Mouse (Mus musculus) heart, adult 2 months (tissue): Measurements from ENCODE around the gene Cdcp2. TPM values are rescaled to one million over a fixed set of nuclear protein-coding genes. Genes with fewer than 3 reads are reported as not detected.
A peak's percentile ranks its signal among the peaks of the same experiment; 100 is the strongest.

Experiments used
- DNase-seq, 2 experiments: peaks; one replicate each; pipeline ENCODE4 v3.0.0; 2021
- H3K27ac ChIP-seq: fragments of 200-600 bp; 2 replicates; pipeline ENCODE4 v1.8.1; 2022
- H3K27me3 ChIP-seq: fragments of 200-500 bp; 2 replicates; pipeline ENCODE4 v1.6.1; 2012; ENCODE audit warnings: mild to moderate bottlenecking, low read length, inconsistent platforms, mixed read lengths; ENCODE audit not compliant: control insufficient read depth, insufficient read depth
- H3K36me3 ChIP-seq: fragments of 200-500 bp; 2 replicates; pipeline ENCODE4 v1.6.1; 2012; ENCODE audit warnings: low read length, inconsistent platforms; ENCODE audit not compliant: control insufficient read depth, insufficient read depth
- H3K4me1 ChIP-seq: fragments of 200-500 bp; 2 replicates; pipeline ENCODE4 v1.6.1; 2011; ENCODE audit warnings: low read length; ENCODE audit not compliant: control insufficient read depth, insufficient read depth
- H3K4me3 ChIP-seq: fragments of 200-600 bp; 2 replicates; pipeline ENCODE4 v1.8.1; 2022
- H3K79me2 ChIP-seq: fragments of 200-500 bp; replicated peaks from 2 replicates; pipeline ENCODE4 v1.6.1; 2012; ENCODE audit warnings: mild to moderate bottlenecking, inconsistent platforms, low read length, moderate library complexity, mixed read lengths; ENCODE audit not compliant: control insufficient read depth, insufficient read depth
- H3K9ac ChIP-seq: fragments of 200-500 bp; 2 replicates; pipeline ENCODE4 v1.6.1; 2012; ENCODE audit warnings: low read depth, mild to moderate bottlenecking, control low read depth, inconsistent platforms, low read length, mixed read lengths
- CTCF ChIP-seq: fragments of 200-600 bp; IDR thresholded peaks from 2 replicates; pipeline ENCODE4 v1.8.1; 2022; ENCODE audit warnings: antibody characterized with exemption, mild to moderate bottlenecking, moderate library complexity
- EP300 ChIP-seq: fragments of 200-500 bp; IDR thresholded peaks from 2 replicates; pipeline ENCODE4 v1.6.1; 2011; ENCODE audit warnings: low read depth, low read length, control low read depth; ENCODE audit not compliant: insufficient read depth
- POLR2A ChIP-seq: fragments of 200-500 bp; IDR thresholded peaks from 2 replicates; pipeline ENCODE4 v1.6.1; 2011; ENCODE audit warnings: mild to moderate bottlenecking, low read depth, low read length, control low read depth; ENCODE audit not compliant: insufficient read depth
- WGBS: fragments of 180-500 bp; shearing (Covaris S2); methylation state at CpG from one replicate; pipeline ENCODE4 v1.1.7; 2018; 5-methylcytosine and 5-hydroxymethylcytosine counted together
- intact Hi-C: fragments of 180-260 bp; cut with DNase I; formaldehyde crosslinking; loops from one replicate; pipeline ENCODE4 v1.15.1; 2025
- polyA plus RNA-seq: library from polyadenylated mRNA; depleted of rRNA; stranded (reverse); fragments of >200 nt; gene quantifications from 2 replicates; pipeline ENCODE4 v1.2.3, GENCODE M21; 2012
- total RNA-seq, 2 experiments: library from RNA; stranded (reverse); gene quantifications; 2 replicates each; pipeline ENCODE4 v1.2.3; 2021

The Cdcp2 gene
- total and polyA plus RNA-seq, 3 experiments: not detected

- no peak for DNase-seq
- no peak overlapping the region for H3K27ac ChIP-seq
- H3K79me2 ChIP-seq: no peaks in the 10 kb centered on the region
- H3K27me3 ChIP-seq: no peaks in the 10 kb centered on the region
- intact Hi-C loops: no loop called here
- WGBS: 87% methylated on average over 4 of the region's 4 CpGs
- TF ChIP-seq EP300 (no peak), CTCF (no peak), POLR2A (no peak)
- H3K4me1 ChIP-seq: peaks cover 2% of the 10 kb centered on the region
- no peak overlapping the region for H3K4me3 ChIP-seq
- H3K9ac ChIP-seq: no peak overlapping the region
- no peaks in the 10 kb centered on the region for H3K36me3 ChIP-seq
Measured at GRCm38 (mm10) chr4:107083126-107083525, 13.6 kb upstream of the Cdcp2 start.

- 23% methylated on average over 1 of the region's 1 CpGs for WGBS
- H3K27ac ChIP-seq: no peak overlapping the region
Measured at GRCm38 (mm10) chr4:107084343-107084742, 12.3 kb upstream of the Cdcp2 start.

GRCm38 (mm10) chr4:107084858-107085257, 11.8 kb upstream of the Cdcp2 start:
- no peak overlapping the region for H3K27ac ChIP-seq
- H3K79me2 ChIP-seq: no peaks in the 10 kb centered on the region
- TF ChIP-seq POLR2A (no peak), EP300 (no peak), CTCF (no peak)
- H3K4me1 ChIP-seq: peaks cover 2% of the 10 kb centered on the region; the same call in 1 of the 2 replicates
- WGBS: 39% methylated on average over 6 of the region's 6 CpGs
- H3K27me3 ChIP-seq: no peaks in the 10 kb centered on the region
- H3K36me3 ChIP-seq: no peaks in the 10 kb centered on the region
- DNase-seq: peak in 1 of 2 experiments; percentile 15
- no peak overlapping the region for H3K4me3 ChIP-seq
- intact Hi-C loops: no loop called here
- H3K9ac ChIP-seq: no peak overlapping the region

More at GRCm38 (mm10) chr4:107084343-107084742, 12.3 kb upstream of the Cdcp2 start:
- TF ChIP-seq CTCF (no peak), POLR2A (no peak), EP300 (no peak)
- Histone ChIP-seq H3K4me1 (peaks cover 2% of the 10 kb centered on the region), H3K9ac (no peak overlapping the region), H3K4me3 (no peak overlapping the region), H3K27me3 (no peaks in the 10 kb centered on the region), H3K36me3 (no peaks in the 10 kb centered on the region), H3K79me2 (no peaks in the 10 kb centered on the region)
- intact Hi-C loops: no loop called here
- DNase-seq: no peak

- Histone ChIP-seq H3K36me3 (no peaks in the 10 kb centered on the region), H3K79me2 (no peaks in the 10 kb centered on the region), H3K27me3 (no peaks in the 10 kb centered on the region), H3K4me3 (no peak overlapping the region), H3K4me1 (no peaks in the 10 kb centered on the region), H3K9ac (no peak overlapping the region), H3K27ac (no peak overlapping the region)
- TF ChIP-seq EP300: no peak
- TF ChIP-seq CTCF: no peak
- TF ChIP-seq POLR2A: no peak
- 87% methylated on average over 14 of the region's 14 CpGs for WGBS
- intact Hi-C loops: no loop called here
- no peak for DNase-seq
Measured at GRCm38 (mm10) chr4:107091696-107092095, 5.0 kb upstream of the Cdcp2 start.

- DNase-seq: no peak
- no peak overlapping the region for H3K27ac ChIP-seq
- intact Hi-C loops: no loop called here
- H3K4me1 ChIP-seq: no peaks in the 10 kb centered on the region
- no peak overlapping the region for H3K4me3 ChIP-seq
- H3K79me2 ChIP-seq: no peaks in the 10 kb centered on the region
- H3K27me3 ChIP-seq: no peaks in the 10 kb centered on the region
- no peaks in the 10 kb centered on the region for H3K36me3 ChIP-seq
- H3K9ac ChIP-seq: no peak overlapping the region
- WGBS: 76% methylated on average over 16 of the region's 16 CpGs
- TF ChIP-seq POLR2A (no peak), EP300 (no peak), CTCF (no peak)
Measured at GRCm38 (mm10) chr4:107094484-107095187, 2.1 kb upstream of the Cdcp2 start.

- WGBS: 45% methylated on average over 6 of the region's 6 CpGs
- Histone ChIP-seq H3K27ac (no peak overlapping the region), H3K79me2 (no peaks in the 10 kb centered on the region)
Measured at GRCm38 (mm10) chr4:107096043-107096442, 648 bp upstream of the Cdcp2 start.

More at GRCm38 (mm10) chr4:107096043-107096442, 648 bp upstream of the Cdcp2 start:
- Histone ChIP-seq H3K4me3 (no peak overlapping the region), H3K27me3 (no peaks in the 10 kb centered on the region), H3K9ac (no peak overlapping the region), H3K4me1 (no peaks in the 10 kb centered on the region), H3K36me3 (no peaks in the 10 kb centered on the region)
- TF ChIP-seq POLR2A (no peak), EP300 (no peak), CTCF (no peak)
- intact Hi-C loops: no loop called here
- no peak for DNase-seq
